Mouse (Mus musculus) A20 (cell line): ENCODE data around the gene Rab44.
A peak's percentile ranks its signal among the peaks of the same experiment; 100 is the strongest.

Experiments
- DNase-seq: peaks from one replicate; pipeline ENCODE4 v3.0.0-alpha.2; 2011; ENCODE audit warnings: low read depth, low spot score

Gene Rab44

DNA sequence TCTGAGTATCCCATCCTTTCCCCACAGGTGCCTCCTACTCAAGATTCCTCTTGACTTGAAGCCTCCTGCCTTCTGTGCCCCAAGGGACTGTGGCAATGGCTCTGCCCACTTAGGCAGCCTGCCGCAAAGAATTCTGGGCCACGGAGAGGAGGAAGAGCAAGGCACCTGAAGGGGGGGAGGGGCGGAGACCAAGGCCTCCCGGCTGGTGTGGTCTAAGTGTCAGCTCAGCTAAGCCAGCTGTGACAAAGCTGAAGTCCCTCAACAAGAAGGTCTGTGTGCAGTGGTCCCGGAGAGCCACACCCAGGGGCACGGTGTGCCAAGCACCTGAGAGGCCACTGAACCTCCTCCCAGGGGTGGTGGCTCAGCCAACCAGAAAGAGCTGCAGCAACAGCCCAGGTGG lies 53.4 kb downstream of the Rab44 start:
- DNase-seq, result peak; percentile 88

DNA sequence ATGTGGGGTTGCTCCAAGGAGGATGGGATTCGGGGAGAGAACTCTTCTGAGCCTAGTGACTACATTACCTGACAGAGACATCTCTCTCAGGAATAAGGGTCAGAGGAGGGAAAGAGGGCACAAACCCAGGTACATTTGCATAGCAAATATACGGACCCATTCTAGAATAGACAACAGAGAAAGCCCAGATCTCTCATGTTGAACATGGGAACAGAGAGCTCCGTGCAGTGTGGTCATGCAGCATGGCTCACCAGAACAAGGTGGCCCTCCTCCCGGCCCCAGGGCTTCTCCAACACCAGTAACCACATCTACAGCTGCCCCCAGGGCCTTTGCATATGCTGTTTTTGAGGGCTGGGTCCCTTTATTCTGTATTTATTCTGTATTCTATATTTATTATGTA lies 54.5 kb downstream of the Rab44 start:
- no peak for DNase-seq

DNA sequence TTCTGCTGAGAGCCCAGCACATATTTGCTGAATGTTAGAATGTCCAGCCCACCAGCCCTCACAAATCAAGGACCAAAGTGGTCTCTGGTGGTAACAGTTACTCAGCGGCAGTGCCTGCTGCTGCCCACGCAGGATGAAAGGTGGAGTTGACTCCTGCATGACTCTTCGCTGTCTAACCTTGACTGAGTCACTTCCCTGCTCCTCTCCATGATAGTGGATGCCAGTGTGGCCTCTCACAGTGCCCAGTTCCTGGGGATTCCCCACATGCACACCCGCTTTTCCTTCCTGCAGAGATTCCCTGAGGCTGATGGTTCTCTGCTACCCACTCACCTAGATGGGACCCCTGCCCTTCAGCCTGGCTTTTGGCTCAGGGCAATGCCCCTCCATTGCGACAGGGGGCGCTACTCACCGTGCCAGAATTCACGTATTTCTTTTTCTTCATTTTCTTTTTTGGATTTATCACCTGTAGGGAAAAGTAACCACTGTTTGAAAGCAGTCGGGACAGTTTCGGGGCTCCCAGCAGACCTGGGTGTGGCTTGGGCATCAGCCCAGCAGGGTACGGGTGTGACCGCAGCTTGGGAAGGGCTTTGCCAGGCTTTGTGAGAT lies 55.2 kb downstream of the Rab44 start:
- no peak for DNase-seq

DNA sequence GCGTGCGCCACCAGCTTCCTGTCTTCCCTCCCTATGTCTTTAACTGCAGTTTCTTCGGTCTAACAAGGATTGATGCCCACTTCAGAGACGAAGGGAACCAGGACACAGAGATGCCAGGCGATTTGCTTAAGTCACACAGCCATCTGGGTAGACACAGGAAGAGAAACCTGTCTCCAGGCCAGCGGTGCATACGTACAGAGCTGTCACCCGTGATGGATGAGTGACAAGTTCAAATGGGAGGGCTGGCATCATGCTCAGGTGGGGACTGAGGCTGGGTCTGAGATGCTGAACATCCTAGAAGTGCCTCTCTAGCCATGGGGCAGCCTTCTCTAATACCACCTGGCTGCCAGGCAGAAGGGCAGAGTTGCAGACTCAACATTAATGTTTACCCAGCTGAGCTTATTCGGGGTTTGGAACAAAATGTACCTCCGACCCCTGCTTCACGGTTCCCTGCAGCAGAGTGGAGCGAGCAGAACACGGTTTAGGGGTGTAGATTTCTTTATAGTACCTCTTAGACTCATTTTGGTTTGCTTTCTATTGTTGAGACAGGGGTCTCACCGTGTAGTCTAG lies 56.6 kb downstream of the Rab44 start:
- DNase-seq, result peak; percentile 79

DNA sequence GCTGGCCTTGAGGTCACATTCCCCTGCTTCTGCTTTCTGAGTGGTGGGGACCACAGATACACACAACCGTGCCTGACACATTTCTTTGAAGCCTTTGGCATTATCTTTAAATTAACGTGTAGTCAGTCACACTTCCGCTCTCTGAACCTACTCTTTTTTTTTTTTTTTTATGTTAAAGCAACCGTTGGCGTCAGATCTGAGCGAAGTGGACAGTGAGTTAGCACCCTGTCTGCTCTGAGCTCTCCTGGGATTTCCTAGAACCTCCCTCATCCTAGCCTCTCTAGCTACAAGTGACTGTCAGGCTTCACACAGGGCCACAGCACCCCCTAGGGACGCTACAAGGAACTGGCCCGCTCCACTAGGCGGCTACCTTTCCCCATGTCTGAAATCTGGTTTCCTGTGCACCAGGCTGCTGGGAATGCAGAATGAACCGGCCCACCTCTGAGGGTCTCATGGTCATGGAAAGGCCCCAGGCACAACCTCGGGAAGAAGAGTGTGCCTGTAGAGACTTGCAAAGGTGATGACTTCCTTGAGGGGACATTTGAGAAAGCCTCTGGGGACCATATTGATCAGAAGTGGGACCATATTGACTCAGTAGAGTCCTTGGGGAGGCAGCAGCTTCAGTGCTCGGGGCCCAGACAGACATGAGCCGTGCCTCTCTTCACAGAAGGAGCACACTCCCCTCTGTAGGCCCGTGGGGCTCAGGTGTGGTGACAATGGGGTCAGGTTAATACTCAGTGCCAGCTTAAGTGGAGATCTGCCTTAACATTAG lies 57.2 kb downstream of the Rab44 start:
- peak; percentile 87 for DNase-seq

DNA sequence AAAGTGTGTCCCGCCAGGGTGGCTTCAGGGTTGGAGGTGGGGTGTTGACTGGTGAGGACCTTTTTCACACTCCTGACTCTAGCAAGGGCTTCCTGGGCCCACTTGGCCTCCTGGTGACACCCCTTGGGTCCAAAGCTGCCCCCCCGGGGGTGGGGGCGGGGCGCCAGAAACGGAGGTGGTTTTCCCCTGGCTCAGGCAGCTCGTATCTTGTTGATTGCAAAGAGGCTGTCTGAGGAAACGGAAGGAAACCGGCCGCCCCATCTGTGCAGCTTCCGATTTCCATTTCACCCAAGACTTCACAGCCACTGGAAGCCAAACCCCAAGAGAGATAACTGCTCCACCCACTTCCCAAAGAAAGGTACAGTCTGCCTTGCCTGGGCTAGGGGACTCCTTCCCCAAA lies 58.1 kb downstream of the Rab44 start:
- peak; percentile 74 for DNase-seq

DNA sequence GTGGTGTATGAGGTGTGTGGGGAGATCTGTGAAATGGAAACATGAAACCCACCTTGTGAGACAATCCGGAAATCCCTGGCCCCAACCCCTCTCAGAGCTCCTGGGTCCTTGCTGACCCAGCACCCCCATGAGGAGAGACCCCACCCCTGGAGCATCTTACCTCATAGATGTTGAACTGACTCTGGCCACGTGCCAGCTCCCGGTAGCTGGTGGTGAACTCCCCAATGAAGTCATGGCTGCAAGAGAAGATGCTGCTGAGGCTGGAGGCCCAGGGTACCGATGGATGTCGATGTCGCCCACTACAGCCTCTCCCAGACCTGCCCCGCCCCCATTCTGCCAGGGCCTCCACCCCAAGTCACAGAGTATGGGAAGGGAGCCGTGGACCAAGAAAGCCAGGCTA lies 59.2 kb downstream of the Rab44 start:
- no peak for DNase-seq

DNA sequence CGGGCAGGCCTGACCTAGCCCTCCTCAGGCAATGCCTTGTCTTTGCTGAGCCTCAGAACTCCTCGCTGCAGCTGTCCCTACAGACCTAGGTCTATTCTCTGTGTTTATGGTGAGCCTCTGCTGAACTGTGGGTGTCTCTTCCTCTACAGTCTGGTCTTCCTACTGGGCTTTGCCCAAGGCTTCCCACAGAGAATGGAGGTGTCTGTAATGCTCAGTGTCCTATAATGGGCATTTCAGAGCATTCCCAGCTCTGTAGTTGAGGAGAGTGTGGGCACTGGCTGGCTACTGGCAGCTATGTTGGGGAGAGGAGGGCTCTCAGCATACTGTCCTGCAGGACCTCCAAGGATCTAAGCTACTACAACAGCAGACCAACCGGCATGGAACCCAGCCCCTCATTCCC lies 61.7 kb downstream of the Rab44 start:
- DNase-seq, result no peak

DNA sequence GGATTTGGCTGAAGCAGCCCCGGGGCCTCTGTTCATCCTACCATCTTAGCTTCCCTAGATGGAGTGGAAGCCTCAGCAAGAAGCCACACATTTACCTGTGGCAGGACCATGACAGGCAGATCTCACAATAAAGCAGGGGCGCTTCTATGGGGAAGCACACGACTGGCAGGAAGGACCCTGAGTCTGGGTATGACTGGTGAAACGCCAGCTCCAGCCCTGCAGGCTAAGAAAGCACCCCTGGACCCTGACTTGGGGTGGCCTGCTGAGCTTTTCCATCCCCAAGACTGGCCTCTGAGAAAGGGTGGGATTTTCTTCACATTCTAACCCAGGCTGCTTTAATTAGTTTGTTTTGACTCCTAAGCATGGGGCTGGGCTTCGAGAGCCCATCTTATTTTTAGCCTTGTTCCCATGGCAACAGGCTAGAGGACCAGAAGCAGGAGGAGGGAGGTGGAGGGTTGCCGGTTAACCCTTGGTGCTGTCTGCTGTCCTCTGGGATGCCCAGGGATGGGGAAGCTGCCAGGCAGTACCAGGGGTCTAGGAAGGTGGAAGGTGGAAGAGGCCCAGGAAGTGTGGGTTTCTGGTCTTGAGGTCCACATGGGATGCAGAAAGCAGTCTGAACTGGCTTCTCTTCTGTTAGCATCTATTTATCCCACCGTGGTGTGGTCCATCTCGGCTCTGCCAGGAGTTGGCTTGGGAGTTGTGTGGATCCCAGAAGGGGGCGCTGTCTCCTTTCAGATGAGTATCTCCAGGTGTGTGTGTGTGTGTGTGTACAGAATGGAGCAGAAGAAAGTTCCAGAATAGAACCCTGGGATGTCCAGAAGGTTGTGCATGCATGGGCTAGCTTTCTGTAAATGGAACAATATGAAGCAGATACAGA lies 62.7 kb downstream of the Rab44 start:
- DNase-seq, result peak; percentile 63

DNA sequence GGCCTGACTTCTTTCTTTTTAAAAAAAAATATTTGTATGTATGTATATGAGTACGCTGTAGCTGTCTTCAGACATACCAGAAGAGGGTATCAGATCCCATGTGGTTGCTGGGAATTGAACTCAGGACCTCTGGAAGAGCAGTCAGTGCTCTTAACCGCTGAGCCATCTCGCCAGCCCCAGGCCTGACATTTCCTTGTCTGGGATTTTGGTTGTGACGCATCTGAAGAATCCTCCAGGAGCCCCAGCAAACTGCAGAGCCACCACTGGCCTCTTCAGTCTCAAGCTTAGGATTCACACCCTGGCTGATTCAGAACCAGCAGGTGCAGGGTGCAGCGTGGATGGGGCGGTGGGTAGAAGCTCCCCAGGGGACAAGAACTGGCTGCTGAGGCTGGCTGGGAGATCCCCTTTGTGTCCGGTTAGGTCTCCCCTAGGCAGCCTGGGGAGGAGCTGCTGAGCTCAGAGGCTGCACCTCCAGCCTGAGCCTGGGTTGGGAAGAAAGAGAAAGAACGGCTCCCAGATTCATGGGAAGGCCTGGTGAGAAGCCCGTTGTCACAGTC lies 64.6 kb downstream of the Rab44 start:
- DNase-seq, result peak; percentile 59

DNA sequence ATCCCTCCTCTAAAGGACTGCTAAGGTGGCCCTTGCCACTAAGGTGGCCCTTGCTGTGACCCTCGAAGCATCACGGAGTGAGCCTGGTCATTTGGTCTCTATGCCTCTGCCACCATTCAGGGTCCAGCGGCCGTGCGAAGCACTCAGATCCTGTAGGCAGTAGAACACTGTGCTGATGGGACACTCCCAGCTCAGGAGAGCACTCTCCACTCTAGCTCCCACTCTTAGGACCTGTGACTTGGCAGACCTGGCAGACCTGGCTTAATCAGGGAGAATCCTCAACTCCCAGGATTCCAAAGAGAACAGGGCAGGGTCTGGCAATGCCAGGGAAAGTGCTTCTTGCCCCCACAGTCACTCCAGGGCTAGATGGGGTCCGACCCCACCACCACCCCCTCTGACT lies 66.0 kb downstream of the Rab44 start:
- DNase-seq, result no peak

DNA sequence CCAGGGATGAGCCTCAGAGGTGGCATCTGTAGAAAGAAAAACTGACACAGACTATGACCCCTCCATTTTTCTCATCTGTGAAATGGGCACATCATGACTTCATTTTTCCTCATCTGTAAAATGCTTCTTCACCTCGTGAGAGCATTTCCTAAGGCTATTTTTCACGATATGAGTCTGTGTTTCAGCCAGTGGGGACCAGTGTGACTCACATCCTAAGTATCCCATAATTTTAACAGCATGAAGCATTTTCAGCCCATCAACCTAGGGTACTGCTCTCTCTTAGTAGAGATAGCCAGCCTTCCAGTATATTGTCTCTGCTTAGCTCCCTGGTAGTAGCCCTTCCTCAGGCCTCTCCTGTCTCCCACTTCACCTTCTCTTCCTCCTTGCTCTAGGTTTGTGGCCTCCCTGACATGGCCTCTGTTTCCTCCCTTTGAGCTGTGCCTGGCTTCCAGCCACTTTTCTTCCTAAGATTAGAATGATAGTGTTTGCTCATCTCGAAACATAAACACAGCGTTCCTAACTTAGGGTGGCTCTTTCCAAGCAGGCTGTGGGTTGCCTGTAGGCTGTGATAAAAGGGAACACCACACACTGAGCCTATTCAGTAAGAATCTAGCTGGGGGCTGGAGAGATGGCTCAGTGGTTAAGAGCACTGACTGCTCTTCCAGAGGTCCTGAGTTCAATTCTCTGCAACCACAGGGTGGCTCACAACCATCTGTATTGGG lies 66.6 kb downstream of the Rab44 start:
- no peak for DNase-seq

DNA sequence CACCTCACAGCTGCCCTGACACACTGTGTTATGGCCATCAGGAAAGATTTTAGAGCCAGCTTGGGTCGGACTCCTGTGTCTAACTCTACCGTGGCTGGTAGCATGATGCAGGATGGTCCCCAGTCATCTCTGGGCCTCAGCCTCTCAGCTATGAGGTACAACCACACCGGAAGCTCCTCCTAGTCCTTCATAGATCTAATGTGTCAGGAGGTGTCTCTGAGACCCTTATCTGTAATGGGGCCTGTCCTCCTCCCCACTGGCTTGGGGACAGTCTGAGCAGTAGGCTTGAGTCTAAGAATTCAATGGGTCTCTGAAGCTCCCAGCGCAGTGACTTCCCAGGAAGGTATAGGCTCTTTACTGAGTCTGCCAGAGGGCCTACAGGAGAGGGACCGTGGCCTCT lies 67.8 kb downstream of the Rab44 start:
- DNase-seq, result no peak

DNA sequence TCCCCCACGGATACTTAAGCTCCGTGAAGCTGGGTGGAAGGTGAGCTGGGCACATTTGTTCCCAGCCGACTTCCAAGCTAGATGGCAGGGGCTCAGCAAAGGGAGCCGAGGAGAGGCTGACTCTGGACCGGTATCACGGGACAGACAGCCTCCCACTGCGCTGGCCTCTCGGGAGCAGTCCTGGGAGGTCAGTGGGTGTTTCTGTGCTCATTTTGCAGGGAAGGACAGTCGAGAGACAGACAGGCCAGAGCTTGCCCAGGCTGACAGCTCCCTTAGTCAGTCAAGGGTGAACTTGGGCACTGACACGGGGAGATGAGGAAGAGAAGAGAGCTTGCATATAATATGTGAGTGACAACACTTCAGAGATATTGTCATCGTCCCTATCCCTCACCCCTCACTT lies 69.2 kb downstream of the Rab44 start:
- DNase-seq, result no peak

DNA sequence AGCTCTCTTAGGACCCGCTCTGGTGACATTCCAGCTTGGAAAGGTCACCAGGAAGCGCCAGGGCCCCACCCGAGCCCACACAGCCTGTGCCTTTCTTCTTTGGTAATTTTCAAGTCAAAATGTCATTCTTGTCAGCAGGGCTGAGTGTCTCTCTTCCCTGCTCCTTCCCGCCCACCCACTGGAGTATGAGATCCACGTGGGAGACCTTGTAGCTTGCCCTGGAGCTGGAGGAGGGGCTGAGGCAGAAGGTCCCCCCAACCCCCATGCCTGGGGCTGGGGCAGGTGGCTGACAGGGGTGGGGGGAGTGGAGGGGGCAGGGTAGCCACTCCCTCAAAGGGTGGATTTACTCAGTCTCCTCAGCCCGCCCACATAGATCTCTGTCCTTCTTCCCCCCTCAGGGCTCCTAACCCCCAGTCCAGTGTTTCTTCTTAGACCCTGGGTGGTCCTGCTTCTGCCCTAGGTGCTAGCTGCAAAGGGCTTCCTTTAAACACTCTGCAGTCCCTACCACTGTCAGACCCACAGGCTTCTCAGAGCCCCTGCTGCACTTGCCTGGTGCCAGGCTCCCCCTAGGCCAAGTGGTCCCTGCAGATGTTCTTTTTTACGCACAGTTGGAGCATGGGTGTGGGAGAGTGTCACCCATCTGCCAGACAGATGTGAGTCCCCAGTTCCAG lies 71.6 kb downstream of the Rab44 start:
- DNase-seq, result no peak

DNA sequence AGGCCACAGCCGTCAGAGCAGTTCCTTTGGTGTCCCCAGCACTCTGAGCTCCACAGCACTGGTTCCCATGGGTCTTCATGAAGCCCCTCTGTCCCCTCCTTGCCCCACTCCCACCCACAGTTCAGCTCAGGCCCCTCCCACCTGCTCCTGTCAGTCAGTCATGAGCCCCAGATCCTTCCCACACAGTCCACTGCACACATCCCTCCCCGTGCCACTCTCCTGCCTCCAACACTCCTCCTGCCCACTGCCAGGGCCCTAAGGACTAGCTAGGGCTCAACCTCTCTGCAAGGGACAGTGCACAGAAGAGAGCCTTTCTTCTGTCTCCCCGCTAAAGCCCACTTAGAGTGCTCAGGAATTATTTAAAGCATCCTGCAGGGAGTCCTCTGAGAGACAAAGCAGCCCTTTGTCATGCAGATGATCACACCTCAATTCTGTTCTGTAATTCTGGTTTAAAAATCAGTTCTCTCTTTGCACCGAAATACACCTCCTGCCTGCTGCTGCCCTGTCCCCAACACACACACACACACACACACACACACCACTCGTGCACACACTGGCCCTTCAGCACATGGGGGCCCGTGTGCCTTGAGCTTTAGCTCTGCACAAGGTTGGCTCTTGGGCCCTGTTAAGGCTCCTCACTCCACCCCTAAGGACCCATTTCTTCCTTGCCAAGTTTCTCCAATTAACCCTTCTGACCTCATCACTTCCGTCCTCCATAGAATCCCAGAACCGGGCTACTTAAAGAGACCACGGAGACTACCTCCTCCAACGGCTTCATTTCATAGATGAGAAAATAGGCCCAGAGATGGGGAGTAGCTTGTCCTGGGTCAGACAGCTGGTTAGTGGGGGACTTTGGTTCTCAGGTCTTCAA lies 73.3 kb downstream of the Rab44 start:
- no peak for DNase-seq

DNA sequence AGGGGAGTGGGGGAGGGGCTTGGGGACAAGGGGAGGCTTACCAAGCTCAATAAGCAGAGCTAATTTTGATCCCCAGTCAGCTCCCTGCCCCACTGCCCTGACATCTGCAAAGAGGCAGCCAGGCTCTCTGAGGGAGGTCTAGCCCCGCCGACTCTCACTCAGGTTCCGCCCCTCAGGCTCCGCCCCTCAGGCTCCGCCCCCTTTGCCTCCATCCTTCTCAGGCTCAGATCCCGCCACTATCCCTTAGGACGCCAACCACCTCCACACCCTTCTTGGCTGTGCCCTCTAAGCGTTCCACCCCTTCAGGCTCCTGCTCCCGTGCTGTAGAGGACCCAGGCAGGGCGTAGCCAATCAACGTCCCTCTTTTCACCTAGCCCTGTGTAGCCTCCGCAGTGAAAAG lies 75.0 kb downstream of the Rab44 start:
- DNase-seq, result no peak

DNA sequence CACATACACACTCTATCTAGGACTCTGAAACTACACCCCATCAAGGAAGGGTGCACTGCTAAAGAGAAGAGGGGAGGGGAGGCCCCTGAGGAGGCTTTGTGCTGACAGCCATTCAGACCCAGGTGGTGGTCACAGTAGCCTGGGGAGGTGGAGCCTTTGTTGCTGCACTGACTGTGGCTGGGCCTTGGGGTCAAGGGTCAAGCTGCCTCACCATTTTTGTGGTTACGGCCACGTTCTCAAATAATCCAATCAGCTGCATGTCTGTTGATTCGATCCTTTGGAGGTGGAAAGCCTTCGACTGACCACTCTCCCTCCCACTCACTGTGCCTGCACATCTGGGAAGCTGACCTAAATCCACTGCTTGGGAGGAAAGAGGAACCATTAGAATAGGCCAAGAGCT lies 81.6 kb downstream of the Rab44 start:
- DNase-seq, result no peak
